Mouse (Mus musculus) heart, postnatal 36 days (tissue): ENCODE measurements around the gene Taf11. TPM values are rescaled to one million over a fixed set of nuclear protein-coding genes. Genes with fewer than 3 reads are reported as not detected.
A peak's percentile ranks its signal among the peaks of the same experiment; 100 is the strongest.

ENCODE experiments used
- DNase-seq, 2 experiments: peaks; one replicate each; pipeline ENCODE4 v3.0.0; 2021 to 2022
- intact Hi-C: fragments of 180-260 bp; cut with DNase I; formaldehyde crosslinking; loops from one replicate; pipeline ENCODE4 v1.15.1; 2025
- total RNA-seq, 2 experiments: library from RNA; stranded (reverse); gene quantifications; 2 replicates each; pipeline ENCODE4 v1.2.3; 2021

Gene Taf11
- total RNA-seq, 2 experiments from 2014 or later, result 22.6 to 23.7 TPM

- intact Hi-C loops, result no loop called here
Measured at GRCm38 (mm10) chr17:27857649-27858475, 51.8 kb downstream of the Taf11 start.

GRCm38 (mm10) chr17:27856798-27857648 is 52.6 kb downstream of the Taf11 start:
- peak; percentile 46 to 59 for DNase-seq
- intact Hi-C loops, result no loop called here

More at GRCm38 (mm10) chr17:27857649-27858475, 51.8 kb downstream of the Taf11 start:
- DNase-seq, result no peak

DNA sequence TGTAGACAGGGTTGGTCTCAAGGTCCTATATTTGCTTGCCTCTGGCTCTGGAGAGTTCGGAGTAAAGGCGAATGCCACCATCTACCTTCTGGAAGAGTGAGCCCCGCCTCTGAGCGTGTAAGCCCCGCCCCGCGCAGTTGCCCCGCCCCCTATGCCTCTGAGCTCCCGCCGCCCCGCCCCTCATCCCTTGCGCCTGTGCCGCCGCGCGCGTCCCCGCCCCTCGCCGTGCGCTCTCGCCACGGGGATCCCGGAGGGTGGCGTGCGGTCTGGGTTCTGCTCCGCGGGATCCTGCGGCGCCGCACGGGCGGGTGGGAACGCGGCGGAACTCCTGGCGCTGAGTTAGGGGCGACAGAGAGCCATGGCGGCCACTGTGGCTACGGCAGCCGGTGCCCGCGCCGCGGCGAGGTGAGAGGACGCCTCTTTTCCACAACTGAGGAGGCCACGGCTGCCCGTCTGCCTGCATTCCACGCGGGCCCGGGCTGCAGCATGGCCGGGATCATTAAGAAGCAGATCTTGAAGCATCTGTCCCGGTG is 53.3 kb downstream of the Taf11 start, which contains the start of gene Uhrf1bp1:
TSS of gene Uhrf1bp1 (plus strand) at position 177 of the 533 bp plus-strand sequence.
- intact Hi-C loops, result no loop called here
- DNase-seq, result peak; percentile 76 to 80

Other genes with a start within 250 kb of the Taf11 start
- gene Spdef, start 180.9 kb downstream of the Taf11 start, total RNA-seq, result not detected
- 100 to 1,000 TPM; 135 to 140 TPM for gene D17Wsu92e, start 89.2 kb downstream of the Taf11 start, total RNA-seq
- gene Snrpc, start 71.7 kb downstream of the Taf11 start, total RNA-seq, result 10 to 100 TPM; 56.8 to 57.4 TPM
- gene Uhrf1bp1, start 53.4 kb downstream of the Taf11 start, total RNA-seq, result 10 to 100 TPM; 17.1 to 17.9 TPM
- gene Anks1, start 538 bp downstream of the Taf11 start, total RNA-seq, result 10 to 100 TPM; 54.3 to 54.6 TPM
- not detected for gene Tcp11, start 170.8 kb upstream of the Taf11 start, total RNA-seq
- gene Scube3, start 232.3 kb upstream of the Taf11 start, total RNA-seq, result under 1 TPM; 0.53 to 0.70 TPM